Mouse (Mus musculus): ENCODE measurements around the gene Ctr9.

Gene Ctr9

DNA sequence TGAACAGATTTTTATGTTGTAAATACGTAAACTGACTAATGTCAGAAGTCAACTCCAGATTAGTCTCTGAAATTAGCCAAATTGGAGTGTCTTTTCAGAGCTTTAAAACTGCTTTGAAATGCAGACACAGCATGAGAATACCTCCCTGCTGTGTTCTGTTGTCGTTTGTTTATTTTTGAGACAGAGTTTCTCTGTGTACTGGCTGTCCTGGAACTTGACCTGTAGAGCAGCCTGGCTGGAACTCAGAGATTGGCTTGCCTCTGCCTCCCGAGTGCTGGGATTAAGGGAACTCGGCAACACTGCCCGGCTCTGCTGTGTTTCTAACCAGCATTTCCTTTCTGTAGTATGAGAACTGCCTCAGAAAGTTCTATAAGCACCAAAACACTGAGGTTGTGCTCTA lies 20.2 kb downstream of the Ctr9 start:
- DNase-seq, result no peak

DNA sequence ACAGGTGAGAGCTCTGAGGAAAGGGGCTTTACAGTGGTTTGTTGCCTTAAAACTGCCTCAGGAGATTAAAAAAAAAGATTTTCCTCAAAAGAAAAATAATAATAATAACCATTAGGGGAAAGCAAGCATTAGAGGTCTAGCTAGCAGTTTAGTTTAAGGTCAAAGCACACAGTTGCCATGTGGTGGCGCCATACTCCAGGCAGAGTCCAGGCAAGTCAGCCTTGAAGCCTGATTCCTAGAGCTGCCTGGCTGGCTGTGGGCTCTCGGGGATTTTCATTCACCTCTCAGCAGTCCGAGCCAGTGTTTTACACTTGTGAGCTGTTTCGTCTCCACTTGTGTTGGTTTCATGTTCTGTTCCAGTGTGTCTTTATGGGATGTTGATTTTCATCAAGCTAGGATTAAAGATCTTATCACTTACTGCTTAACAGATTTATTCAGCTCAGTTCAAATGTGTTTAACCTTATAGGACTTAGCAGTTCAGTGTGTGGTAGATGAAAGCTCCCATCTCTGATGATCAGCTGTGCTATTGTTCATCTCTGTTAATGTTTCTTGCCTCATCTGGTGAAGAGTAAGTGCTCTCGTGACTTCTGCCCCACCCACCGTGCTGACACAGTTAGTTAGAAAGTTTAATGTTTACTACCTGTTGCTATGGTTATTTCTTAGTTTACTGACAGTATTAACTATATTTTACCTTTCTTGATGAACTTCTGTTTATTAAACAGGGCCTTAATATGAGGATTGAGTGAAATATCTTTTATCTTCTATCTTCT lies 21.1 kb downstream of the Ctr9 start:
- peak; percentile 76 for DNase-seq

DNA sequence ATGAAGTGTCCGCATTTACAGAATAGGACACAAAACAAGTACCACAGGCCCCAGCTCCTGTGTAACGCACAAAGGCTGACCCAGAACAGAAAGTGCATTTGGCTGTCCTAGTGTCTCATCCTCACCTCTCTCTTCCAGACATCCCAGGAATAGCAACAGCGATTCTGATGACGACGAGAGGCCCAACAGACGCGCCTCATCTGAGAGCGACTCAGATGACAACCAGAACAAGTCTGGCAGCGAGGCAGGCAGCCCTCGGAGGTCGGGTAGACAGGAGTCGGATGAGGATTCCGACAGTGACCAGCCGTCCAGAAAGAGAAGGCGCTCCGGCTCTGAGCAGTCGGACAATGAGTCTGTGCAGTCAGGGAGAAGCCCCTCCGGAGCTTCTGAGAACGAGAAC lies 26.5 kb downstream of the Ctr9 start:
- no peak for DNase-seq

DNA sequence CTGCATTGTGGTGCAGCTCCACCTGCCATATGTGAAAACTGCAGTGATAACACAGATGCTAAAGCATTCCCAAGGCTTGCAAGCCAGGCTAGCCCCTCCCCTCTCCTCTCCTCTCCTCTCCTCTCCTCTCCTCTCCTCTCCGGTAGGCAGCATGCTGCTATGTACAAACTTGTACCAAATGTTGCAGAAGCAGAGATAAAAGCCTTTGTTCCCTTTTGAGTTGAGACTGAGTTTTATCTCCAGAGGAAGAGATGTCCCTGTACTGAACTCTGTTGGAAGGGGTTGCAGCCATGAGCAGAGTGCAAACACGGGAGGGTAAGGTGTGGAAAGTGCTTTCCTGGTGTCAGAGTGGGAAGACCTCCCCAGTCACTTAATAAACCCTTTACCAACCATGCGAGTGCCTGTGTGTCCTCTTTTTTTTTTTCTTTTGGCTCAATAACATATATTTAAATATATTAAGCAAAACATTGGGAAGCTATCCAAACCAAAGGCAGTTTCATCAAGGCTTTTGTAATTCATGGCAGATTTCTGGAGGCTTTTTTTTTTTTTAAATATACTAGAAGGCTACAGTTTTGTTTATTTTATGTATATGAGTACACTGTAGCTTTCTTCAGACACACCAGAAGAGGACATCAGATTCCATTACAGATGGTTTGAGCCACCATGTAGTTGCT lies 27.4 kb downstream of the Ctr9 start:
- DNase-seq, result no peak

DNA sequence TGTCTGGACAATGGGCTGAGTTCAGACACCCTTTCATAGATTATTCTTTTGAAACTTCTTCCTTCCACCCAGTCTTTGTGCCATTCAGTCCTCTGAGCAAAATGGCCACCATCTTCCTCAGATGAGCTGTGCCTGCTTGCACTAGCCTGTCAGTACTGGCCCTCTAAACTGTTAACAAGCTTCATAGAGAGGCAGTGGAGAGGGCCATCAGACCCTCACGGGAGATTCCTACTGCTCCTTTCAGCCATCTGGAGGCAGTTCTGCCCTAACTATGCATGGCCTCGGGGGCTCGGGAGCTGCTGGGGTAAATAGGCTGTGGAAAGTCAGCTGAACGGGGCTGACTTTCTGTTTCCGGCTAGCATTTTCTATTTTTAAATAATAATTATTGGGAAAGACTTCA lies 30.8 kb downstream of the Ctr9 start:
- no peak for DNase-seq

DNA sequence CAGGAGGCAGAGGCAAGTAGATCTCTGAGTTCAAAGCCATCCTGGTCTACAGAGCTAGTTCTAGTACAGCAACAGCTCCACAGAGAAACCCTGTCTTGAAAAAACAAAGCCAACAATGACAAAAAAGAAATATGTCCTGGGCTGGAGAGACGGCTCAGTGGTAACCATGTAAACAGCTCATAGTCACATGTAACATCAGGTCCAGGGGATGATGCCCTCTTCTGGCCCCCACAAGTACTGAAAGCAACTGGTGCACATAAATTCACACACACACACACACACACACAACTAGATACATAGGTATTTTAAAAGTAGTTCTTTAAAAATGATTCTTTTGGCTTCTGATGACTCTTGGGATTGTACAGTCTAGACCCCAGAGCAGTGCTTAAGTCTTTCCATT lies 34.2 kb downstream of the Ctr9 start:
- no peak for DNase-seq

DNA sequence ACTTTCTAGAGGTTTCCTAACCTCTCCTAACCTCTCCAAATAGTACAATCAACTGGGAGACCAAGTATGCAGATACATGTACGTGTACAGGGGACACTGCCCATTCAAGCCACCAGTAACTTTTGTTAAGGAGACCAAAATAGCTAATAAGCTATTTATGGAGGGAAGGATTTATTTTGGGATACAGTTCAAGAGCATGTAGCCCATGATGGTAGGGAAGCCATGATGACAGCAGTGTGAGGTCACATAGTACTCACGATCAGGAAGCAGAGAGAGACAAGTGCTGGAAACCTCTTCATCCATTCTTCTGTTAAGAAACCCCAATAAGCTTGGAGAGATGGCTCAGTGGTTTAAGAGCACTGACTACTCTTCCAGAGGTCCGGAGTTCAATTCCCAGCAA lies 39.4 kb downstream of the Ctr9 start:
- no peak for DNase-seq

DNA sequence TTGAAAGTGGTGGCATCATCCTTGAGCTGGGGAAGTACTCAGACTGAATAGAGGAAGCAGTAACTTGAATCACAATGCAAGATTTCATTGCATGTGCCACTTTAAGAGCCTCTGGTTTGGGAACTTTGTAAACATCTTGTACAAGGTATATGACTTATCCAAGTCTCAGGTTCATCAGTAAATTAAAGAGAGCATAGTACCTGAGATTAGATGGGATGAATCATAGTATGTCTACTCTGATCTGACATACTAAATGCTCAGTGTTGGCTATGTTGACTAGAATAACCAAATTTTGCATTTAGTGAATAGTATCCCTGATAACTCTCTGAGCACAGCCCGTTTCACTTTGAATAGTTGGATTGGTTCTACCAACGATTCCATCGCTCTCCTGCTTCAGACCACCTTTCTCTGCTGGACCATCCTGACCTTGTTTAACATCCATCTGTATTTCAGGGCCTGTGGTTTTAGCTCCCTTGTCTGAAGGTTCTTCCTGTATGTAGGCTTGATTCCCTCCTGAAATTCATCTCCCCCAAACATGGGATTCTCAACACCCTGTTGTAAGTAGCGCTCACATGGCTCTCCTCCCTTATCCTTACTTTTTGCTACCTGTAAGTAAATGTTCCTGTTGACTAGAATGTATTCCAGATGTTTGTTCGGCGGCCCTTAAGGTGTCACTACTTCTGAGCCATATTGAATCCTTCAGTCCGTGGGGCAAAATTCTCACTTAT lies 40.9 kb downstream of the Ctr9 start:
- no peak for DNase-seq

DNA sequence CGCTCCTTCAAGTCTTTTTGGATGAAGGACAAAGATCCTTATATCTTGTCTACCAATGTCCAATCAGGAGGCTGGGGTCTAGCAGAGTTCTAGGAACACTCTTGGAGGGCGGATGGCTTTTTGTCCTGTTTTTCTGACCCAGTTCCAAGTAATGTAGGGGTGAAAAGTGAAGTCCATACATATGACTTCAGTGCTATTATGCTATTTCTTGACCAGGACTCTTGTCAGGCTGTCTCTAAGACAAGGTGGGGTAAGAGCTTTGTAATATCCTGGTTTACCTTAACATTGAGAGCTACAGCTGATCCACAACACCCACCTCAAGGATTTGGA lies 41.4 kb downstream of the Ctr9 start:
- no peak for DNase-seq

DNA sequence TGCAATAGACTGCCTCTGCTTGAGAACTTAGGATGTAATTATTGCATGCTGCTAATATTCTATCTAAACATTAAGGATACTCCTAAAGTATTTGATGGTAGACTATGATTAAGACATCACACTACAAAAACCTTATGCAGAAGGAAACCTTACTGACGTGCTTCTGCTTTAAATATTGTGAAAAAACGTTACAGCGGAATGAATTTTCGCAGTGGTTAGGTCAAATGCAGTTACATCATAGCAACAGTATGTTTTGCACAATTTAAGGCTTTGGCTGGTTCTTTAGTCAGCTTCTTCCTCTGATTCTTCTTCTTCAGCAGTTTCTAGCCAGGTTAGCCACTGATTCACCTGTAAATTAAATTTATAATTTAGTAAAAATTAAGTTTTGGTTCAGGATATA lies 43.7 kb downstream of the Ctr9 start:
- no peak for DNase-seq

DNA sequence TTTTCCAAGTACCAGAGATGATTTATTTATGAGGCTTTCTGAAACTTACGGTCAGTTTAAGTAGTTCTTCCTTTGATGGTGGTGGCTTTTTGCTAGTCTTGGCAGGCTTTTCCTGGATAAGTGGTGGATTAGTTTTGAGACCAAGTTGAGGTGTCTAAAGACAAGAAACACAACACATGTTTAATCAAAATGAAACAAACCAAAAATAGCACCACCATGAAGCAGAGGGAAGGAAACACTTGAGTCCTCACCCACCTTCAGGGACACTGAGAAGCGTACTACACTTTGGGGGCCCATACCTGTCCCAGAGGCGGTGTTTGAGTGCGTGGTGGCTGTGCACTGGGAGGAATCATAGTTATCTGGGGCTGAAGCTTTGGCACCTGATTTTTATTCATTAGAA lies 46.5 kb downstream of the Ctr9 start:
- DNase-seq, result no peak

DNA sequence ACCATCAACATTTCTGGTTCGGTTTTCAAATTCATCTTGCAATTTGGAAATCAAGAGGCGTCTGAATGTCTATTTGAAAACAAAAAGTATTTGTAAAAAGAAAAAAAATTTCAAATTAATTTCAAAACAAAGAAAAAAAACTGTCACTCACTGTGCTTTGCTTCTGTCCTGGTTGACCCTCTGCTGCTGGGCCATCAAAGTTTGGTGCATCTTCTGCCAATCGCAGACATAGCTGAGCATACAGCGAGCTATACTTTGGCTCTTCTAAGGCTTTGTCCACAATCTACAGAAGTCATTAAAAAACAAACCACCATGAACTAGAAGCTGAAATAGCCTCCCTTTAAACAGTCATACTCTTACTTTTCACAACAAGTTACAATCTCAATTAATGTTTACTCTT lies 49.5 kb downstream of the Ctr9 start:
- no peak for DNase-seq

DNA sequence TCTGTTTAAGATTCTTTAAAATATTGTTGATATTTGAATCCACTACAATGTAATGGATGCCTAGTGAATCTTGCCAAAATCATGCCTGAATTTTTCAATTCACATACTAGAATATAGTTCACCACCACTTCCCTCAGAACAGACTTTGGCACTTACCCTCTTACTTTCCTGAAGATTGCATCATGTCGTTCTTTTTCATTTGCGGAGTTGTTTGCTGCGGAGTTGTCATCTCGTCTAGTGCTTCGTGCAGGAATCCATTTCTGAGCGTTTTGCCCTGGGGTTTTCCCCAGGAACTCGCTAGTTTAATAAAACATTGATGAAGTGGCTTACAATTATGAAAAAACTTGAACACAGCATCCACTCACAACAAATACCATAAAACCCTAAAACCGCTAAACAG lies 51.3 kb downstream of the Ctr9 start:
- no peak for DNase-seq

DNA sequence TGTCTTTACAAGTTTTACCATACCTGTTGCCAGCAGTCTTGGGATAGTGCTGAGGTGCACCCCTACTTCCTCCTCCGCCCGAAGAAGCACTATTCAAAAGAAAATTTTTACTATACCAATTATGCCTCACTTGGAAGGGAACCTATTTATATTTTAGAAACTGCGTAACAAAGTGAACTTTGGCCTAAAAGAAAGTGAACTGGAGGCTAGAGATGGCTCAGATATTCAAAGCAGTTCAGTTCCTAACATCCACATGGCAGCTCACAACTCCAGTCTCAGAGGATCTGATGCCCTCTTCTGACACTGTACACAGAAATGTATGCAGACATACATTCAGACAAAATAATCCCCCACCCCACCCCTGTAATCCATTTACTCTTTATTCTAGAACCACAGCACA lies 52.1 kb downstream of the Ctr9 start:
- no peak for DNase-seq

DNA sequence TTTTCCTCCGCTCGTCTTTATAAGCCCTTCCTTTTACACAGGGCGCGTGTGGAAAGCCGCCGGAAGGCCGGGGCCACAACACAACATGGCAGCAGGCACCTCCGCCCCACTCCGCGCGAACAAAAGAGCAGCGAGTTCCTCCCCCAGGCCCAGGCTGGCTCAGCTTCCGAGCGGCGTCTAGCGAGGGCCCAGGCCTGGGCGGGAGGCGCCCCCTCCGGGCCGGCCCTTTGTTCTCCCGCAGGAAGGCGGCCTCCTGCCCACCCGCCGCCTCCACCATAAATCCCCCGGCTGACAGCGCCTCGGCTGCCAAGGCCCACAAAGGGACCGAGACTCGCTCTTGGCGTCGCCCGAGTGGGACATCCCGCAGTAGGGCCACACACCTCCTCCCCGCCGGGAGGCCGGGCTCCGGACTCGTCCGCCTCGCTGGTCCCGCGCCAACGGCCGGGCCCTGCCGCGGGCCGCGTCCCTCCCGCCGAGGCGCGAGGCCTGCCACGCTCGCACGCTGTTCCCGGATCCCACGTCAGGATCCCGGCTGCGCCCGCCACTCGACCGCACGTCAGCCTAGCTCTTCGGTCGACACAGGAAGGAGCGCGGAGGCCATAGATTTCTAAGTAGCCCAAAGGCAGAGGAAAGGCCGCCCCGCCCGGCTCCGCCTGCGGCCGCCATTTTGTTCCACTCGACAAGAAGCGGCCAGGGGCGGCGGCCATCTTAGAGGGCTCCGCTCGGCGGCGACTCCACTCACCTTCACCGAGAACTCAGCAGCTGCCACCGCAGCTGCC lies 53.5 kb downstream of the Ctr9 start:
- DNase-seq, result peak; percentile 88

DNA sequence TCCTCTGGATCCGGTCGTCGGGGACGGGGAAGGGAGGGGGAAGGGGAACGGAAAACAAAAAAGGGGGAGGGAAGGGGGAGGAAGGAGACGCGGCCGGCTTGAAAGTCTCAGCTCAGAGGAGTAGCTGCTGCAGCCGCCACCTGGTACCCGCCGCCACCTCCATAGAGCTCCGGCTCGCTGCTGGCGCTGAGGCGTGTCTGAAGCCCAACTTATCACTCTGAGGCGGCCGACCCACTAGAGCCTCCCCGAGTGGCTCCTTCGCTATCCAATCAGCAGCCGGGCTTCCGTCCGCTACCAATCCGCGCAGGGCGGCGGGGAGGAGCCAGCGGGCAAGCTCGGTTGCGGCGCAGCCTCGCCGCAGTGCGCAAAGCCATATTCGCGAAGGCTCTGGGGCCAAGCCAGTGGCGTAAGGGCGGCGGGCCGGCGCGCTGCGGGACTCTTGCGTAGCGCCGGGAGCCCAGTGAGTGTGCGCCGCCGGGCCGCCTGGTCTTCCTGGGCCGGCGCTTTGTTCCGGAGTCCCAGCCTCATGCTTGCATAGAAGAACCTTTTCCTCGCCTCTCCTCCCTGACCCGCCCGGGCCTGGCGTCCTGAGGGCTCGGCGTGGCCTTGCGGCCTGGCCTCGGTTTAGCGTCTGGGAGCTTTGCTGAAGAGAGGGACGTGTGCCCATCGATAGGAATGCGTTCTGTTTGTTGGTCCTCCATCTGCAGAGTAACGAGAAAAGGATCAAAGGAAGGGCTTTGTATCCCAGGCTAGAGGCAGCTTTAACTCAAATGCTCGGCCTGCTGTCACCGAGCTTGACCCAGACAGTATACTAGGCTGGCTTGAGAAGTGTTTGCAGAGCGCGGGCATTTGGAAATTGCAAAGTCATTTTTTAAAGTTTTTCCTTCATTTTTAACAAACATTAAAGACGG lies 54.3 kb downstream of the Ctr9 start, which contains the start of gene Eif4g2:
TSS of gene Eif4g2 (minus strand) at position 209 of the 911 bp plus-strand sequence.
- peak; percentile 99 for DNase-seq

DNA sequence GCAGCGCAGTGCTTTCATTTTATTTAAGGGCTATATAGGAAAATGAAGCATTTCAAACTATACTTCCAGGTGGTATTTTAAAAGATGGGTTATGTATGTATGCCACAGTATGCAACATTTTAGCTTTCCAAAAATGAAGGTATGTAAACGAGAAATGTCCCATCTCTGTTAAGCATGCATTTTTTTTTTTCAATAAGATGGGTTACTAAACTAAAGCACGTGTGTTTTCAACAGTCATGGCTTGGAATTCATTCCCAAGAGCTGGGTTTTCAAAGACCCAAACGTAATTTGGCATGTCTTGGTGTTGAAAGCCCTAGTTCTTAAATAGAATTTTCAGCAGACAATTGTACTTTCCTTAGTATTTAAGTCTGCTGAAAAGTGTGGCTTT lies 55.0 kb downstream of the Ctr9 start:
- DNase-seq, result no peak

DNA sequence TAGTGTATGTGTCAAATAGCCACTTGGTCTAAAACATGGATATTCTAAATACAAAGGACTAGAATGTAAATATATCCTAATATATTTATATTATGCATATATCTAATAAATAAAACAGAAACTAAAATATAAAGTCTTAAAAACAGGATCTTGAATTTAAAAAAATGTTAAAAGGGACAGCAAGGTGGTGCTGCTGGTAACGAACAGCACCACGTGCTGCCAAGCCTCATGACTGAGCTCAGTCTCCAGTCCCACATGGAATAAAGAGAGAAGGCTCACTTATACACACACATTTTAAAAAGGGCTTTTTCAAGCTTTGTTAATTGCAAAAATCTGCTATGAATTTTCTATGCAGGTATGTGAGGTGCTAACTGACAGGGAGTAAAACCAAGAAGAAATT lies 55.7 kb downstream of the Ctr9 start:
- DNase-seq, result peak; percentile 38

DNA sequence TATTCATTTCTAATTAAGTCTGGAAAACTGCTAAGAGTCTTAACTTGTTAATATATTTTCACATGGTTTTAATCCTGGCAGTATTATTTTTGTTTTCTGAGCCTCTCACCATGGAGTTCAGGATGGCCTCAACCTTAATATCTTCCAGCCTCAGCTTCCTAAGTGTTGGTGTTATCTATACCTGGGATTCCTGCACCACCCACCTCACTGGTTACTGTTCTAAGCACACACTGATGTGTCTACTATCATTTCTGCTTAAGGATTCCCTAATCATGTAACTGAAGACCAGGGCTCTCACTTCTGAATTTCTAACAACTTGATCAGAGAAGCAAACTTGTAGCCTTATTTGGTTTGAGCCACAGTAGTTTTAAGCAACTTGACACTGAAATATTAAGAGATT lies 56.4 kb downstream of the Ctr9 start:
- DNase-seq, result peak; percentile 64

DNA sequence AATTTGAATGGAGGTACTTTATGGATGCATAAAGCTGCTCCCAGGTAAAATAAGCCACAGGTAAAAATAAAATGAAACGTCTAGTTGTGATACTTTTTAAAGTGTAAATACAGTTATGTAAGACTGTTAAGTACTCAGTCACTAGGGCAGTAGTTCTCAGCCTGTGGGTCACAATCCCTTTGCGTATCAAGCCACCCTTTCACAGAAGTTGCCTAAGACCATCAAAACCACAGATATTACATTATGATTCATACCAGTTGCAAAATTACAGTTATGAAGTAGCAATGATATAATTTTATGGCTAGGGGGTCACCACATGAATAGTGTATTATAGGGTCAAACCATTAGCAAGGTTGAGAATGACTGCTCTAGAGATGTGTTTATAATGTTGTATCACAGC lies 66.4 kb downstream of the Ctr9 start:
- DNase-seq, result no peak

DNA sequence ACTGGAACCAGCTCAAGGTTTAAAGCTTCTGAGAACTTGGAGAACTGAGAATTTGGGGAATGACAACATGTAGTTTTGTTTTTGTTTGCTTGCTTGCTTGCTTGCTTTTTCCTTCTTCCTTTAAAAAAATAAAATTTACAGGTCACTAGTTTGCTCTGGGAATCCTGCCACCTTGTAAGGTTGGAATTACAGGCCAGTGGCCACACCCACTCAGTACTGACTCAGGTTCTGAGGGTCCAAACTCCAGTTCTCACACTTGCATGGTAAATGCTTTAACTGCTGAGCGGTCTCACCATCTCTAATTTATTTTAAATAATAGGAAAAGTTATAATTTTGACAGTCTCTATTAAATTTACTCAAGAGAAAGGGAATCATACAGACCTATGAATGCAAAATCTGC lies 69.4 kb downstream of the Ctr9 start:
- no peak for DNase-seq

Data from liver (tissue).